Mouse (Mus musculus) G1E (cell line): ENCODE data around the gene Nrm.

Experiments used
- CTCF ChIP-seq: IDR thresholded peaks from 2 replicates; pipeline ENCODE4 v1.5.1; 2012; ENCODE audit warnings: low read depth, low read length, inconsistent platforms, mixed read lengths
- GATA2 ChIP-seq: IDR thresholded peaks from 2 replicates; pipeline ENCODE4 v1.6.1; 2012; ENCODE audit warnings: low read depth, low read length, inconsistent platforms, borderline replicate concordance
- POLR2AphosphoS5 ChIP-seq: IDR thresholded peaks from 2 replicates; pipeline ENCODE4 v1.6.1; 2012; ENCODE audit warnings: low read depth, low read length, inconsistent platforms; ENCODE audit not compliant: insufficient replicate concordance
- TAL1 ChIP-seq: conservative IDR thresholded peaks from 2 replicates; pipeline ENCODE4 v1.6.1; 2012; ENCODE audit warnings: low read depth, low read length, inconsistent platforms, mixed read lengths

DNA sequence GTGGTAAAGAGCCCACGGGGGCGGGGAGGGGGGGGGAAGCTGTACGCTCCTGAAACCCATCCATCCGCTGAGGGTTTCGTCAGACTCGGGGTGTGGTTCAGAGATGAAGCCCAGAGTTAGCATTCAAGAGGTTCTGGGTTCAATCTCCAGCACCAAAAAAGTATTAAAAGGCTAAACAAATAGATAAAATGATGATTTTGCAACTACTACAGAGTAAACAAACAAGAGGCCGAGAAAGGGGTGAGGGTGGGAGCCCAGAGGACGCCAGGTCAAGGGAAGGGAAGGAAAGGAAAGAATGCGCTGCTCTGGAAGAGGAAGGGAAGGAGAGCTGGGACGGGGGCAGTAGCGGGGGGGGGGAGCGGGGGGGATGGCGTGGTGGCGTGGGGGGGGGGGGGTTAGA, 44.4 kb upstream of the Nrm start:
- TF ChIP-seq CTCF: no peak
- TF ChIP-seq TAL1: no peak
- no peak for TF ChIP-seq GATA2
- no peak for TF ChIP-seq POLR2AphosphoS5
